Mouse (Mus musculus) small intestine, adult 2 months (tissue): Measurements from ENCODE around the gene Il10rb.

ENCODE experiments used
- CTCF ChIP-seq: fragments of 200-500 bp; IDR thresholded peaks from 2 replicates; pipeline ENCODE4 v1.5.1; 2012; ENCODE audit warnings: low read depth, mild to moderate bottlenecking, control low read depth, inconsistent platforms, low read length, moderate library complexity, mixed read lengths; ENCODE audit not compliant: insufficient replicate concordance, insufficient read length; ENCODE audit errors: extremely low read depth
- POLR2A ChIP-seq: fragments of 200-500 bp; IDR thresholded peaks from 2 replicates; pipeline ENCODE4 v1.6.1; 2012; ENCODE audit warnings: low read depth, mild to moderate bottlenecking, control low read depth, inconsistent platforms, low read length, moderate library complexity

- TF ChIP-seq POLR2A, result no peak
- TF ChIP-seq CTCF, result no peak
Measured at GRCm38 (mm10) chr16:91461773-91462181, 55.8 kb downstream of the Il10rb start.
